Mouse (Mus musculus) intestine, embryonic 16.5 days (tissue): ENCODE measurements around the gene Ddt. TPM values are rescaled to one million over a fixed set of nuclear protein-coding genes. Genes with fewer than 3 reads are reported as not detected.

Source experiments
- ATAC-seq: fragments of 200-750 bp; cut with Nextera tagmentation; 2 replicates; pipeline ENCODE4 v1.8.0; 2017; ENCODE audit warnings: moderate TSS enrichment, moderate library complexity
- H3K27ac ChIP-seq: fragments of 300-500 bp; sonication (generic); 2 replicates; pipeline ENCODE4 v1.5.1; 2014; ENCODE audit warnings: mild to moderate bottlenecking, low read length
- H3K27me3 ChIP-seq: fragments of 300-500 bp; sonication (generic); replicated peaks from 2 replicates; pipeline ENCODE4 v1.6.1; 2014; ENCODE audit warnings: low read length, control low read depth, mixed read lengths; ENCODE audit not compliant: control insufficient read depth, insufficient read depth
- H3K36me3 ChIP-seq: fragments of 300-500 bp; sonication (generic); 2 replicates; pipeline ENCODE4 v1.6.1; 2014; ENCODE audit warnings: low read length, control low read depth; ENCODE audit not compliant: control insufficient read depth, insufficient read depth
- H3K4me1 ChIP-seq: fragments of 300-500 bp; sonication (generic); 2 replicates; pipeline ENCODE4 v1.6.1; 2014; ENCODE audit warnings: low read length, control low read depth, mixed read lengths; ENCODE audit not compliant: control insufficient read depth, insufficient read depth
- H3K4me2 ChIP-seq: fragments of 300-500 bp; sonication (generic); 2 replicates; pipeline ENCODE4 v1.6.1; 2014; ENCODE audit warnings: low read depth, low read length, control low read depth
- H3K4me3 ChIP-seq: fragments of 300-500 bp; sonication (generic); 2 replicates; pipeline ENCODE4 v1.5.1; 2014; ENCODE audit warnings: mild to moderate bottlenecking, low read length
- H3K9ac ChIP-seq: fragments of 300-500 bp; sonication (generic); 2 replicates; pipeline ENCODE4 v1.6.1; 2014; ENCODE audit warnings: low read depth, low read length
- H3K9me3 ChIP-seq: fragments of 300-500 bp; sonication (generic); 2 replicates; pipeline ENCODE4 v1.6.1; 2016; ENCODE audit warnings: low read length, control low read depth; ENCODE audit not compliant: control insufficient read depth
- WGBS: fragments of 180-500 bp; shearing (Covaris S2); extraction: QIAGEN DNeasy Blood & Tissue Kit; methylation state at CpG from one replicate; pipeline ENCODE4 v1.1.7; 2014; 5-methylcytosine and 5-hydroxymethylcytosine counted together
- polyA plus RNA-seq: library from polyadenylated mRNA; unstranded; fragments of >200 nt; fragmentation: Nextera tagmentation; extraction: Ambion mirVana; gene quantifications from 2 replicates; pipeline ENCODE4 v1.2.1, GENCODE M21; 2015

The Ddt gene
- 82.0 and 92.1 TPM in 2 replicates for polyA plus RNA-seq

DNA sequence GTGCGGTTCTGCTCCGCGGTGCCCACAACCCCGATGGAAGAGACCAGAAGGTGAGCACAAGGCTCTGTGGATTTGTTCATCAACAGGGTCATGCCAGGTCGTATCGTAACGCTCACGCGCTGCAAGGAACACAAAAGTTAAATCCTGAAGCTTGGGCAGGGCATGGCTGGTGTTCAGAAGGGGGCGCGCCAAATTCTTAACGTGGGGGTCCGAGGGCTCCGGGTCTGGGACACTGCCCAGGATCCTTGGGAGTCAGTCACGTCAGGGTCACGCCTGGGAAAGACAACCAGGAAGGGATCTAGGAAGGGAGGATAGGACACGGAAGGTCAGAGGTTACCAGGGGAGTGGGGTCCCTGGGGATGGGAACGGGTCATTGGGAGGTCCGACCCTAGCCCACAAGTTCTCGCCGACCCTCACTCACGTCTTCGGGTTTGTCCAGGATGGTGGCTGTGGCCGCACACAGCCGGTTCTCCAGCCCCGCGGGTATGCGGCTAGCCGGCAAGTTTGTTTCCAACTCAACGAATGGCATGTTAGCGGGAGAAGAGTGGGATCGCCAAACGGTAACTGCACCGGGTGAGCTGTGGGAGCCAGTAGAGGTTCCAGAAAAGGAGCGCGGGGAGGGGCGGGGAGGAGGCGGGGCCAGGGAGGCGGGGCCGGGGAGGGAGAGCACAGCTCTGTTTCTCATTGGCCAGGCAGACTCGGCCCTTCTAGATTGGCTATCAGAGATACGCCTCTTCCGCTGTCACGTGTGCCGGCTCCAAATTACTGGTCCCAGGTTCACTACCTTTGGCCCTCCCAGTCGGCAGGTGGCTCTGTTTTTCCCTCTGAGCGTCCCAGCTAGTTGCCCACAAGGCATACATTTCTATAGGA, at the start of gene Ddt:
Gene Ddt (minus strand): TSS at position 620 of the 870 bp plus-strand sequence.
- Histone ChIP-seq H3K27ac (peak within 1 kb of the TSS; percentile 57; the same call in 1 of the 2 replicates), H3K4me1 (peaks cover 7% of the 10 kb centered on the region; the same call in 1 of the 2 replicates), H3K27me3 (no peaks in the 10 kb centered on the region), H3K9ac (peak within 1 kb of the TSS; percentile 77), H3K36me3 (0 out of 2 replicates have a peak, but pooled peaks cover 2% of the 10 kb centered on the region), H3K9me3 (no peaks in the 10 kb centered on the region), H3K4me2 (peak within 1 kb of the TSS; percentile 92), H3K4me3 (peak within 1 kb of the TSS; percentile 75)
- ATAC-seq = peak; percentile 97
- WGBS = under 1% methylated on average over 46 of the region's 47 CpGs

DNA sequence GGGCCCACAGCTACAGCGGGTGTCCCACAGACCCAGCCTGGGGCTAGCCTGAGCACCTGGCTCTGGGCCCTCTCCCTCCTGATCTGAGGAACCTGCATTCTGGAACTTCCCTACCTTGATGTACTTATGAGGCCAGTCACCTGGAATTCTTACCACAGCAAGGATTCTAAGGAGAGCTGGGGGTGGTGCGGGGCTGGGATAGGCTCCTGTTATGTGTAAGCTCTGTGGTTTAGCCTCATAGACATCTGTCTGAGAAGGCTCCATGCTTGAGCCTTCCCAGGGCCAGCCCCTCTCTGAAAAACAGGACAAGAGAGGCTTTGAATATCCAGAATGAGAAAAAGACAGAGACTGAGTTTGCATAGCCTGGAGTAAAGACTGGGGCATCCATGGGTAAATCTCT, 49.2 kb upstream of the Ddt start, which contains the start of gene Gstt4:
Gene Gstt4 (minus strand): TSS at position 101 of the 400 bp plus-strand sequence.
- peaks cover 3% of the 10 kb centered on the region; the same call in 1 of the 2 replicates for H3K4me1 ChIP-seq
- no peak within 1 kb of the TSS for H3K9ac ChIP-seq
- no peaks in the 10 kb centered on the region for H3K27me3 ChIP-seq
- H3K9me3 ChIP-seq = no peaks in the 10 kb centered on the region
- ATAC-seq = no peak
- WGBS = 99% methylated on average over 2 of the region's 2 CpGs
- no peak within 1 kb of the TSS for H3K4me3 ChIP-seq
- no peaks in the 10 kb centered on the region for H3K36me3 ChIP-seq
- H3K27ac ChIP-seq = no peak within 1 kb of the TSS
- H3K4me2 ChIP-seq = no peak within 1 kb of the TSS

DNA sequence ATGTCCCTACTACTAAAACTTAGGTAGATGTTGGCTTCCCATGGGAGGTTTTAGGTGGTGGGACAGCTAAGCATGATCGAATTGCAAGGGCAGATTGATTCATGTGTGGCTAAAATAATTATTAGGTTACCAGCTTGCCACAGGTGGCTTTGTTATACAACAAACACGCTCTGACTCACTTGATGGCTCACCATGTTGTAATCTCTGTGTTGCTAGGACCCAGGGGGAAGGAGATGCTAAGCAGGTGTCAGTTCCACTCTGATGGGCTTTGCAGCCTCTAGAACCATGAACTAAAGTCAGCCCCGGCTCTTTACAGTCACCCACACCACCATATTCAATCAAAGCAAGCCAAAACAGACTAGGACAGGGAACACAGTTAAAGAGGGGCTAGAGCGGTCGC, 46.7 kb upstream of the Ddt start:
- WGBS = 86% methylated on average over 5 of the region's 5 CpGs
- no peak overlapping the region for H3K27ac ChIP-seq
- ATAC-seq = no peak
- H3K9ac ChIP-seq = no peak overlapping the region
- H3K4me3 ChIP-seq = no peak overlapping the region
- no peaks in the 10 kb centered on the region for H3K36me3 ChIP-seq
- no peaks in the 10 kb centered on the region for H3K4me1 ChIP-seq
- no peak overlapping the region for H3K4me2 ChIP-seq
- no peaks in the 10 kb centered on the region for H3K27me3 ChIP-seq
- H3K9me3 ChIP-seq = no peaks in the 10 kb centered on the region

DNA sequence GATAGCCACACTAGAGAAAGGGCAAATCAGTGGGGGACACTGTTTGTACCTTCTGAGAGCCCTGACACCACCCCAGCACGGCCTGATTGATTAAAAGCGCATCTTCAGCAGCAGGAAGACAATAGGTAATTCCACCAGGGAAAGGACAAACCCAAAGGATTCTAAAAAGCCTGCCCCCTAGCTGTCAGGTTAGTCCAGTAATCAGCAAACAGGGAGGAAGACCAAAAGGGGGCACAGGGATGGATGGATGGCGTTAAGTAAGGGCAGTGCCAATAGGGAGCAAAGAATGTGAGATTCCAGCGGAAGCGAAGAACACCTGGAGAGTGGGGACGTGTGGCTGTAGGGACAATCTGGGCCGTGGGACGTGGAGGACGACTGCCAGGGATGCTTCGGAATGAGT, 45.4 kb upstream of the Ddt start:
- Histone ChIP-seq H3K36me3 (no peaks in the 10 kb centered on the region), H3K27me3 (no peaks in the 10 kb centered on the region), H3K9ac (no peak overlapping the region), H3K4me1 (no peaks in the 10 kb centered on the region), H3K4me3 (no peak overlapping the region), H3K27ac (no peak overlapping the region), H3K9me3 (no peaks in the 10 kb centered on the region), H3K4me2 (no peak overlapping the region)
- WGBS = 65% methylated on average over 10 of the region's 10 CpGs
- no peak for ATAC-seq

DNA sequence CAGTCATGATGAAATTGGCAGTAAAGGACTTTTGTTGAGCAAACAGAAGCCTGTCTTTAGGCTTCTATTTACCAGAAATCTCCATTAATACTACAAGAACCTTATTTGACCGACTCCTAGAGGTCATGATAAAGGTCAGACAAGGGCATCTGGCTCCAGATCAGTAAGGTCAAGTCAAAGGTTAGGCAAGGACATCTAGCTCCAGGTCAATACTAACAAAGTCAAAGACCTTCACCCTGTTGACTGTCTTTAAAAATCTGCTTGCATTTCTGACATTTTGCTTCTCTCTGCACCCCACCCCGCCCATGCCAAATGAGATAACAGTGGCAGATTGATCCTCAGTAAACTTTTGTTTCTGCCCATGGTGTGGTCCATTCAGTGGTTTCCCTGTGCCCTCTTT, 31.0 kb upstream of the Ddt start:
- Histone ChIP-seq H3K36me3 (no peaks in the 10 kb centered on the region), H3K4me3 (no peak overlapping the region), H3K9me3 (no peaks in the 10 kb centered on the region), H3K9ac (no peak overlapping the region), H3K4me1 (no peaks in the 10 kb centered on the region), H3K27ac (no peak overlapping the region), H3K27me3 (no peaks in the 10 kb centered on the region), H3K4me2 (no peak overlapping the region)
- no peak for ATAC-seq
- 68% methylated on average over 2 of the region's 2 CpGs for WGBS

DNA sequence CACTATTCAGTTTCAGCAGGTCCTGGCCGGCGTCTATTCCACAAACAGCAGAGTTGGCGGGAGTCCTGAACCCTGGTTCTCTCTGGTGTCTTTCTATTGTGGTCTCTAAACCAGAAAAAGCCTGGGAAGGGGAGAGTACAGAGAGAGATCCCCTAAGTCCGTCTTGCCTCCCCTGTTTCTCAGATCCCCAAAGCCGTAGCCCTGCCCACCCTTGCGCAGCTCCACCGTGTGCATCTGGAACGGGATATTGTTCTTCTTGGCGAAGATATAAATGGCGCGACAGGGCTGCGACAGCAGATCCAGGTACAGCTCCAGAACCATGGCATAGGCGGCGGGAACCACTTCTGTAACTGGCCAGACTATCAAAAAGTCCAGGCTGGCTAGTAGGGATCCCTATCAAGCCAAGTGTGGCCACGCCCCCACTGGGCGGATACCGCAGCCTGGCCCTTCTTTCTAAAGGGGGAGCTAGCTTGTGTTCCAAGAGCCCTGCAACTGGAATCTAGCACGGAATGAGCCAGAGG, 25.0 kb upstream of the Ddt start, which contains the start of gene Gstt1:
Gene Gstt1 (minus strand): TSS at position 409 of the 521 bp plus-strand sequence.
- Histone ChIP-seq H3K9me3 (no peaks in the 10 kb centered on the region), H3K4me3 (peak within 1 kb of the TSS; percentile 53), H3K4me2 (peak within 1 kb of the TSS; percentile 87), H3K27me3 (no peaks in the 10 kb centered on the region), H3K4me1 (peaks cover 14% of the 10 kb centered on the region), H3K9ac (peak within 1 kb of the TSS; percentile 67), H3K36me3 (no peaks in the 10 kb centered on the region), H3K27ac (no peak within 1 kb of the TSS)
- peak; percentile 55 for ATAC-seq
- 1% methylated on average over 18 of the region's 18 CpGs for WGBS

DNA sequence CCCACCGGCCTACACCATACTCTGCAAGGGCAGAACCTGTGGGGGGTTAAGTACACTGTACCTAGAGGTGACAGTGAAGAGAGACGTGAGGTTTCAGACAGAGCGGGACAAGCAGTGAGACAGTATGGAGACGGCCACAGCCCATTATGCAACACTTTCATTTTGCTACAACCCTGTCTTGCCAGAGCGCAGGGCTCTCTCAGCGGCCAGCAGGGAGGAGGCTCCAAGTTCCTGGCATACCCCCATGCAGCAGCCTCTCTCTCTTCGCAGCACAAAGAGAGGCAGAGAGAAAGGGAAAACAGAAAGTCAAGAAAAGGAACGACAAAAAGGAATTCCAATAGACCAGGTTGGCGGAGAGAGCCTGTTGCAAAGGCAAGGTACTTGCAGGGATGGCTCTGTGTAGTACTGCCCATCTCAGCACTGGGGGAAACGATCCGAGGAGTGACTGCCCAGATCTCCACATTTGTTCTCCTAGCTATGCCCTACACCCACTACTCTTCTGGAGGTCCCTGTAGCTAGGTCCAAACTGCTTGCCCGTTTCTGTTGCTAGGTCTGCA, 24.5 kb upstream of the Ddt start:
- Histone ChIP-seq H3K4me2 (peak overlapping the region; percentile 87), H3K4me3 (peak overlapping the region; percentile 53), H3K4me1 (peaks cover 14% of the 10 kb centered on the region), H3K27me3 (no peaks in the 10 kb centered on the region), H3K9me3 (no peaks in the 10 kb centered on the region), H3K36me3 (no peaks in the 10 kb centered on the region), H3K9ac (peak overlapping the region; percentile 67), H3K27ac (no peak overlapping the region)
- peak; percentile 70 for ATAC-seq
- 2% methylated on average over 12 of the region's 12 CpGs for WGBS

DNA sequence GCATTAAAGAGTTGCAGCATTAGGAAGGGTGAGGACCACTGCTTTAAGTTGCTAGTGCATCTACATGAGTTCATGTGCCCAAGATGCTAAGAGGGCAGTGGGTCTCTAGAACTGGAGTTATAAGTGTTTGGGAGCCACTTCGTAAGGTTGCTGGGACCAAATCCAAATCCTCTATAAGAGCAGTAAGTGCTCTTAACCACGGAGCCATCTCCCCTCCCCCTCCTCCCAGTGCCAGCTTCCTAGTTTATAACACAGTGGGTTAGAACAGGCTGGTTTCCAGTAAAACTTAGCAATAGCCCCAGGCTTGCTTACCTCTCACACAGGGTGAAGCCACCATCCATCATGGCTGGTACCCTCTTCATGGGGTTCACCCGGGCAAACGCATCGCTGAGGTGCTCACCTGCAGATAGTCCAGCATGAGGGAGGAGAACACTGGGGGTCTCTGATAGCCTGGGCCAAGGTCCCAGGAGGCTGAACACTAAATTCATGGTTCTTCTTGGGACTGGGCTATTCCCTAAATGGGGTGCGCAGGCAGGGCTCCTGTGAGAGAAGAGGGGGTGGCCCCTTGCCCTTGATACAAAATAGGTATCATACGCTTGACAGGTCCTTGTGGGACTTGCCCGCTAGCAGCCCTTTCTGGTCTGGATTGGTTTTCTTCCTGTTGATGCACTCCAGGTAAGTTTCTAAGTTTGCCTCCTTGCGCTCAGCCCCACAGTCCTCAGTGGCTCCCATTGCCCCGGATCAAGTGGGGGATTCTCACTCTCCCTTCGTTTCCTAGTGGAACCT, 23.7 kb upstream of the Ddt start:
- H3K9me3 ChIP-seq = no peaks in the 10 kb centered on the region
- H3K4me2 ChIP-seq = peak overlapping the region; percentile 87
- ATAC-seq = no peak
- 49% methylated on average over 11 of the region's 11 CpGs for WGBS
- peak overlapping the region; percentile 67; the same call in 1 of the 2 replicates for H3K9ac ChIP-seq
- H3K27me3 ChIP-seq = no peaks in the 10 kb centered on the region
- H3K27ac ChIP-seq = no peak overlapping the region
- H3K4me3 ChIP-seq = peak overlapping the region; percentile 53
- H3K36me3 ChIP-seq = no peaks in the 10 kb centered on the region
- peaks cover 14% of the 10 kb centered on the region for H3K4me1 ChIP-seq
